Mouse (Mus musculus): ENCODE data around the gene Crb3.

Gene Crb3

GRCm38 (mm10) chr17:57108040-57108665, 49.2 kb downstream of the Crb3 start:
- DNase-seq, result no peak

DNA sequence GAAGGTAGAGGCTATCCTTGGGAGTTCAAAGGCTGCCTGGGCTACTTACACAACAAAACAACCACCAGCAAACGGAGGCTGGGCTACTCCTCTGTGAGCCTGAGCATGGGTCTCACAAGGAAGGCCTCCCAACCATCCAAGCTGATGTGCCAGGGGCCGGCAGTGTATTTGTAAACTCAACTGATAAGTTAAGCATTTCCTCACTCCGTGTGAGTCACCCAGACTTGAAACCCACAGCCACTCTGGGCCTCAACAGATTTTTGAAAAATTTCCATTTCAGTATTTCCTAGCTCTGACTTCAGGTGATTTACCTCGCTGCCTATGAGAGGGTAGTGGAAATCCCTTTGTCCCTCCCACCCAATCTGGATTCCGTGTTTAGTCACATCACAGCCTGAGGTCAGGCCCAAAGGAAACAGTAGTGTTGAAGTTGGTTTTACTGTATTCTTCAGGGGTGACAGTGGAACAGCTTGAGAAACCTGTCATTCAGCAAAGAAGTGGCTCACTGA, 49.8 kb downstream of the Crb3 start:
- no peak for DNase-seq

DNA sequence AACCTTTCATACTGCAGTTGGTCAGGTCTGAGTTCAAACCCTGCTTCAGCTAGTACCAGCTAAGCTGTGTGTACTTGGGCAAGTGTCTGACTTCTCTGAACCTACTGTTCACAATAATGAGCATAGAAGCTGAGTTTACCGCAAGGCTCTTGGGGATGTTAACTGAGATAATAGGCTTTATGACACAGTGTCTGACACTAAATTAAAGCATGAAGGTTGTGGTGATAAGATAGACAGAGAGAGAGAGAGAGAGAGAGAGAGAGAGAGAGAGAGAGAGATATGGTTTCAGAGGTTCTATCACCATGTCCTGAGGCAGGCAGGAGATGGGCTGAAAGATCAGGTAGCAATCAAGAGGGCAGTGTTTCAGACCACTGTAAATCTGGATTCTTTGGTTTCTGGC, 51.1 kb downstream of the Crb3 start:
- DNase-seq, result no peak

DNA sequence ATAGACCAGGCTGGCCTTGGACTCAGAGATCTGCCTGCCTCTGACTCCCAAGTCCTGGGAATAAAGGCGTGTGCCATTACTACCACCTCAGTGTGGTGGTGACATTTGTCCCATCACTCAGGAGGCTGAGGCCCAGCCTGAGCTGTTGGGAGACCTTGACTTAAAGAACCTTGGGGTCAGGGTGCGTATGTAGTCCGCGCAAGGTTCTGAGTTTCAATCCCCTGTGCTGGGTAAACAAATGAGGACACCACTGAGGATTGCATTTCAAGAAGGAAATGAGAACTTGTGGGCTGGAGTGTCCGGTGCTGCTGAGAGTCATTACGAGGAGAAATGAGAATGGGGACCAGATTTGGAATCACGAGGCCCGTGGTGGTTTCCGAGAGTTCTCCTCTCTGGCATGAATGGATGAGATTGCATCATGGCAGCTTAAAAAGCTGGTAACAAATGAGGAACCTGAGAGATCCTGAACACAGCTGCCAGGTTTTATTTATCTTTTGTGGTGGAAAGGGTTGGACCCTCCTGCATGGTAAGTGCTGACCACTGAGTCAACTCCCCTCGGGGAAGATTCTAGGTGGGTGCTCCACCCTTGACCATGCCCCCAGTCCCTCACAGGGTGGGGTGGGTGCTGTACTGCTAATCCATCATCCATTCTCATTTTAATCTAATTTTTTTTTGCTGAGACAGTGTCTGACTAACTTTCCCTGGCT, 54.0 kb downstream of the Crb3 start:
- DNase-seq, result no peak
